Mouse (Mus musculus) MEL (cell line): ENCODE results near the gene Spon2. TPM values are rescaled to one million over a fixed set of nuclear protein-coding genes. Genes with fewer than 3 reads are reported as not detected.

Experiments used
- DNase-seq: peaks from one replicate; pipeline ENCODE4 v3.0.0; 2011; ENCODE audit warnings: low read depth, low spot score
- H3K27ac ChIP-seq: 2 replicates; pipeline ENCODE4 v1.5.1; 2012; ENCODE audit warnings: low read depth, mild to moderate bottlenecking, control low read depth, low read length, moderate library complexity; ENCODE audit not compliant: control insufficient read depth
- H3K27me3 ChIP-seq, 2 experiments: fragments of 150-350 bp in 1 of 2; sonication (generic) in 1 of 2; 2 replicates each; pipeline ENCODE4 v1.6.1; 2012; ENCODE audit warnings: low read length in 2 of 2, mild to moderate bottlenecking in 2 of 2, improper control_type of control experiment in 1 of 2, moderate library complexity in 1 of 2; ENCODE audit not compliant: insufficient read depth in 2 of 2, control insufficient read depth in 1 of 2
- H3K36me3 ChIP-seq, 2 experiments: 2 replicates each; pipeline ENCODE4 v1.6.1; 2012 to 2014; ENCODE audit warnings: low read length in 2 of 2, improper control_type of control experiment in 1 of 2, inconsistent platforms in 1 of 2, mild to moderate bottlenecking in 1 of 2; ENCODE audit not compliant: insufficient read depth in 2 of 2, control insufficient read depth in 1 of 2
- H3K4me1 ChIP-seq, 2 experiments: fragments of 150-350 bp in 1 of 2; sonication (generic) in 1 of 2; 2 replicates each; pipeline ENCODE4 v1.6.1; 2012; ENCODE audit warnings: low read length in 2 of 2, improper control_type of control experiment in 1 of 2, mild to moderate bottlenecking in 1 of 2; ENCODE audit not compliant: insufficient read depth in 2 of 2, control insufficient read depth in 1 of 2
- H3K4me3 ChIP-seq, 2 experiments: fragments of 150-350 bp in 1 of 2; sonication (generic) in 1 of 2; 2 replicates each; pipeline ENCODE4 v1.5.1; 2012; ENCODE audit warnings: low read depth in 2 of 2, low read length in 2 of 2, mild to moderate bottlenecking in 2 of 2, moderate library complexity in 2 of 2, control low read depth in 1 of 2, improper control_type of control experiment in 1 of 2; ENCODE audit not compliant: control insufficient read depth in 1 of 2, insufficient read depth in 1 of 2
- H3K79me2 ChIP-seq: 2 replicates; pipeline ENCODE4 v1.6.1; 2012; ENCODE audit warnings: mild to moderate bottlenecking, low read length, moderate library complexity; ENCODE audit not compliant: control insufficient read depth, poor library complexity, insufficient read depth
- H3K9ac ChIP-seq: 2 replicates; pipeline ENCODE4 v1.6.1; 2012; ENCODE audit warnings: low read depth, mild to moderate bottlenecking, control low read depth, low read length, moderate library complexity; ENCODE audit not compliant: control insufficient read depth, poor library complexity, severe bottlenecking
- H3K9me3 ChIP-seq: fragments of 150-350 bp; sonication (generic); replicated peaks from 2 replicates; pipeline ENCODE4 v1.6.1; 2012; ENCODE audit warnings: mild to moderate bottlenecking, low read length, improper control_type of control experiment, moderate library complexity; ENCODE audit not compliant: insufficient read depth
- E2F4 ChIP-seq: IDR thresholded peaks from 2 replicates; pipeline ENCODE4 v1.6.1; 2011; ENCODE audit warnings: low read depth, low read length, improper control_type of control experiment, borderline replicate concordance
- ELF1 ChIP-seq: IDR thresholded peaks from 2 replicates; pipeline ENCODE4 v1.6.1; 2014; ENCODE audit warnings: low read depth, mild to moderate bottlenecking, inconsistent platforms, low read length, improper control_type of control experiment, moderate library complexity
- ETS1 ChIP-seq: IDR thresholded peaks from 2 replicates; pipeline ENCODE4 v1.6.1; 2012; ENCODE audit warnings: low read depth, mild to moderate bottlenecking, inconsistent platforms, low read length, improper control_type of control experiment, moderate library complexity
- HCFC1 ChIP-seq: IDR thresholded peaks from 2 replicates; pipeline ENCODE4 v1.6.1; 2012; ENCODE audit warnings: low read depth, mild to moderate bottlenecking, inconsistent platforms, low read length, improper control_type of control experiment, moderate library complexity
- JUND ChIP-seq: IDR thresholded peaks from 2 replicates; pipeline ENCODE4 v1.6.1; 2011; ENCODE audit warnings: low read depth, mild to moderate bottlenecking, improper control_type of control experiment, low read length
- MAFK ChIP-seq: IDR thresholded peaks from 2 replicates; pipeline ENCODE4 v1.6.1; 2011; ENCODE audit warnings: low read depth, mild to moderate bottlenecking, low read length, improper control_type of control experiment, borderline replicate concordance
- MAX ChIP-seq: IDR thresholded peaks from 2 replicates; pipeline ENCODE4 v1.6.1; 2011; ENCODE audit warnings: low read length, improper control_type of control experiment
- MEF2A ChIP-seq: IDR thresholded peaks from 2 replicates; pipeline ENCODE4 v1.6.1; 2014; ENCODE audit warnings: low read depth, mild to moderate bottlenecking, inconsistent platforms, low read length, improper control_type of control experiment; ENCODE audit not compliant: poor library complexity, insufficient replicate concordance, severe bottlenecking; ENCODE audit errors: extremely low read depth
- MYB ChIP-seq: IDR thresholded peaks from 2 replicates; pipeline ENCODE4 v1.6.1; 2011; ENCODE audit warnings: mild to moderate bottlenecking, low read depth, low read length, improper control_type of control experiment
- MYC ChIP-seq: IDR thresholded peaks from 2 replicates; pipeline ENCODE4 v1.6.1; 2011; ENCODE audit warnings: low read depth, mild to moderate bottlenecking, low read length, improper control_type of control experiment, moderate library complexity
- NELFE ChIP-seq: IDR thresholded peaks from 2 replicates; pipeline ENCODE4 v1.6.1; 2011; ENCODE audit warnings: low read depth, low read length, improper control_type of control experiment
- NRF1 ChIP-seq: IDR thresholded peaks from 2 replicates; pipeline ENCODE4 v1.6.1; 2014; ENCODE audit warnings: low read depth, mild to moderate bottlenecking, inconsistent platforms, low read length, improper control_type of control experiment, moderate library complexity; ENCODE audit not compliant: poor library complexity, insufficient read depth, severe bottlenecking
- POLR2AphosphoS2 ChIP-seq: IDR thresholded peaks from 2 replicates; pipeline ENCODE4 v1.6.1; 2011; ENCODE audit warnings: low read length, improper control_type of control experiment
- RCOR1 ChIP-seq: IDR thresholded peaks from 2 replicates; pipeline ENCODE4 v1.6.1; 2012; ENCODE audit warnings: low read depth, mild to moderate bottlenecking, inconsistent platforms, low read length, improper control_type of control experiment
- SIN3A ChIP-seq: IDR thresholded peaks from 2 replicates; pipeline ENCODE4 v1.6.1; 2012; ENCODE audit warnings: low read length, improper control_type of control experiment, inconsistent platforms
- TAL1 ChIP-seq: IDR thresholded peaks from 2 replicates; pipeline ENCODE4 v1.6.1; 2012; ENCODE audit warnings: mild to moderate bottlenecking, inconsistent platforms, low read length, moderate library complexity, mixed read lengths
- TBP ChIP-seq: IDR thresholded peaks from 2 replicates; pipeline ENCODE4 v1.8.0; 2011; ENCODE audit warnings: low read depth, low read length, improper control_type of control experiment
- TCF12 ChIP-seq: IDR thresholded peaks from 2 replicates; pipeline ENCODE4 v1.6.1; 2014; ENCODE audit warnings: low read depth, mild to moderate bottlenecking, inconsistent platforms, low read length, improper control_type of control experiment, moderate library complexity
- UBTF ChIP-seq: IDR thresholded peaks from 2 replicates; pipeline ENCODE4 v1.6.1; 2012; ENCODE audit warnings: low read depth, mild to moderate bottlenecking, inconsistent platforms, low read length, improper control_type of control experiment, moderate library complexity, borderline replicate concordance; ENCODE audit not compliant: insufficient read depth
- USF1 ChIP-seq: IDR thresholded peaks from 2 replicates; pipeline ENCODE4 v1.6.1; 2014; ENCODE audit warnings: low read depth, mild to moderate bottlenecking, inconsistent platforms, low read length, improper control_type of control experiment, moderate library complexity
- USF2 ChIP-seq, 2 experiments: IDR thresholded peaks; 2 replicates each; pipeline ENCODE4 v1.6.1; 2011 to 2012; ENCODE audit warnings: improper control_type of control experiment in 2 of 2, low read length in 2 of 2, borderline replicate concordance in 1 of 2, inconsistent platforms in 1 of 2, low read depth in 1 of 2, mild to moderate bottlenecking in 1 of 2; ENCODE audit not compliant: insufficient read depth in 1 of 2
- ZMIZ1 ChIP-seq: IDR thresholded peaks from 2 replicates; pipeline ENCODE4 v1.6.1; 2012; ENCODE audit warnings: low read depth, mild to moderate bottlenecking, inconsistent platforms, low read length, improper control_type of control experiment, moderate library complexity
- ZNF384 ChIP-seq: IDR thresholded peaks from 2 replicates; pipeline ENCODE4 v1.6.1; 2012; ENCODE audit warnings: low read depth, mild to moderate bottlenecking, inconsistent platforms, low read length, improper control_type of control experiment
- polyA plus RNA-seq, 2 experiments: library from polyadenylated mRNA; stranded (reverse) in 1 of 2; unstranded in 1 of 2; fragments of >175 nt in 1 of 2; fragments of >200 nt in 1 of 2; gene quantifications; 2 replicates each; pipeline versions ENCODE4 v1.2.1 to v1.2.4; 2012; ENCODE audit warnings: low replicate concordance in 2 of 2, low read depth in 1 of 2; ENCODE audit not compliant: insufficient read length in 2 of 2, insufficient read depth in 1 of 2, missing spikeins in 1 of 2
- total RNA-seq: library from RNA; depleted of rRNA; stranded (reverse); fragments of 300-350 nt; gene quantifications from 2 replicates; pipeline ENCODE4 v1.2.3, GENCODE M21; 2012

Gene Spon2
- total and polyA plus RNA-seq, 3 experiments = 2.6 to 3.1 TPM; not detected in 1

GRCm38 (mm10) chr5:33234391-33235031 lies 16.3 kb upstream of the Spon2 start:
- Histone ChIP-seq H3K4me3 (no peak overlapping the region), H3K79me2 (no peaks in the 10 kb centered on the region), H3K9ac (no peak overlapping the region), H3K27me3 (peaks cover 18 to 36% of the 10 kb centered on the region in 2 experiments), H3K27ac (no peak overlapping the region), H3K9me3 (no peaks in the 10 kb centered on the region), H3K36me3 (no peaks in the 10 kb centered on the region), H3K4me1 (no peaks in the 10 kb centered on the region)
- no peak for DNase-seq
- TF ChIP-seq JUND = no peak
- TF ChIP-seq ELF1 = no peak
- TF ChIP-seq RCOR1 = no peak
- TF ChIP-seq HCFC1 = no peak
- no peak for TF ChIP-seq MAX
- TF ChIP-seq MEF2A = no peak
- TF ChIP-seq NELFE = no peak
- no peak for TF ChIP-seq E2F4
- no peak for TF ChIP-seq POLR2AphosphoS2

- no peak for DNase-seq
- Histone ChIP-seq H3K27me3 (peaks cover 28 to 42% of the 10 kb centered on the region in 2 experiments), H3K4me3 (no peak overlapping the region), H3K36me3 (no peaks in the 10 kb centered on the region), H3K4me1 (no peaks in the 10 kb centered on the region), H3K79me2 (no peaks in the 10 kb centered on the region), H3K27ac (no peak overlapping the region), H3K9ac (no peak overlapping the region), H3K9me3 (no peaks in the 10 kb centered on the region)
- TF ChIP-seq MYC (no peak), MAFK (no peak), TAL1 (no peak), MYB (no peak), MEF2A (no peak), ZMIZ1 (no peak), UBTF (no peak), TCF12 (no peak), ZNF384 (no peak), TBP (no peak), USF2 (IDR thresholded peaks at IDR 0.05; ENCODE audit: borderline replicate concordance in 1 of 2, insufficient read depth in 1 of 2, low read depth in 1 of 2, low read length in 2 of 2) (no peak), USF1 (no peak), SIN3A (no peak), ETS1 (no peak), NRF1 (no peak)
Measured at GRCm38 (mm10) chr5:33232791-33233190, 14.5 kb upstream of the Spon2 start.
